9 mouse cellular contexts compared by ENCODE assay signal in the genomic region with DNA sequence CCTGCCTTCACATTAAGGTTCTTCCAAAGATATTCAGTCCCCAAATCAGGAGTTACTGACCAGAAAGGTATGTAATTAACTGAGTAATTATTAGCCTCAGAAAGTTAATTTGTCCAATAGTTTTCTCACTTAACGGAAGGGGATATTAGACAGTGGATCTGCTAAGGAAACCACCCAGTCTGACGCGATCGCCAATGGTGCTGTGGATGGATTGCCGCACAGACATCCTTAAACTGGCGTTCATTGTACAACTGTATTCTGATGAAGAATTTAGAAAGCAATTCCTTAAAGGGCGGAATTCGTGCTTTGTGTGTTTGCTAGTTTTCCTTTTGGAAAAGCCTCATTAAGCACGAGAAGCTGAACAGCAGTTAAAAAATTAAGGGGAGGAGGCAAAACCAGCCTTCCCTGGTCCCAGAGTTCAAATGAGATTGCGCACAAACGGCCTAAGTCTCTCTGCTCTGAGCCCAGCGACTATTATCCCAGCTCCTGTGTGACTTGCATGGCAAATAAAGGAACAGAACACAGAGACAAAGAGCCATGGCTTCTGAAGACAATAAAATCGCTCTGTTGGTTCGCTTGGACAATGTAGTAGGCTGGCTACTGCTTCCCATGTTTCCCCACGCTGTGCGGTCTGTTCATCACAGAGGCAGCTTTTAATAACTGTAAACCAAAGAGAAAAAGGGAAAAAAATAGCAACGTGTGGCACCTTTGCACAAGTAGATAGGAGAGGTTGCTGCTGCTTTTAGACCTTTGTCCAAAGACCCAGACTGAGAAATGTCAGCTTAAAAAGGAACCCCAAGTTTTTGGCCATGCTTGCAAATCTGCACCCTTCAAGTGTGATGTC.
DNase-seq lines count a peak whose midpoint lies in the region; ATAC-seq and TF ChIP-seq lines count a peak whose summit lies in the region.
"Had no signal": no experiment of that assay in that cellular context is flagged by ENCODE, and none has a peak within 500 bp of the region (broad histone marks: within the 10 kb centered on the region; RNA-seq: fewer than 3 reads in every experiment).

No protein-coding gene starts in this region.

- H3K4me3 ChIP-seq in neural tube, embryonic 11.5 days (ENCODE audit: low read depth, low read length) = no peak overlapping the region
- no peak overlapping the region for H3K4me3 ChIP-seq in forebrain, embryonic 11.5 days (ENCODE audit: low read depth, low read length)
- H3K4me3 ChIP-seq in hindbrain, postnatal 0 days (ENCODE audit: low read length) = no peak overlapping the region
- H3K4me3 ChIP-seq in neural tube, embryonic 12.5 days = no peak overlapping the region

- H3K4me2 ChIP-seq in neural tube, embryonic 11.5 days (ENCODE audit: low read depth) = no peak overlapping the region
- H3K4me2 ChIP-seq in forebrain, embryonic 11.5 days (ENCODE audit: low read depth, low read length, severe bottlenecking) = peak overlapping the region; percentile 12; the same call in 1 of the 2 replicates
- peak overlapping the region; percentile 11; the same call in 1 of the 2 replicates for H3K4me2 ChIP-seq in hindbrain, postnatal 0 days (ENCODE audit: low read depth, low read length)
- H3K4me2 ChIP-seq in neural tube, embryonic 12.5 days (replicated peaks) = peak overlapping the region; percentile 14; the same call in 1 of the 2 replicates

- TF ChIP-seq CTCF in hindbrain, postnatal 0 days (IDR thresholded peaks at IDR 0.05; ENCODE audit: low read depth) = no peak

- no peaks in the 10 kb centered on the region for H3K27me3 ChIP-seq in neural tube, embryonic 11.5 days (ENCODE audit: control insufficient read depth, insufficient read depth, low read length)
- H3K27me3 ChIP-seq in forebrain, embryonic 11.5 days (ENCODE audit: control insufficient read depth, insufficient read depth, low read length) = 0 out of 2 replicates have a peak, but pooled peaks cover 2% of the 10 kb centered on the region
- no peaks in the 10 kb centered on the region for H3K27me3 ChIP-seq in hindbrain, postnatal 0 days (ENCODE audit: insufficient read depth, low read length)
- no peaks in the 10 kb centered on the region for H3K27me3 ChIP-seq in neural tube, embryonic 12.5 days (replicated peaks)

- H3K4me1 ChIP-seq in neural tube, embryonic 11.5 days (ENCODE audit: control insufficient read depth, insufficient read depth, low read length) = no peaks in the 10 kb centered on the region
- H3K4me1 ChIP-seq in forebrain, embryonic 11.5 days (replicated peaks; ENCODE audit: control insufficient read depth, insufficient read depth, low read length) = peaks cover 5% of the 10 kb centered on the region; the same call in 1 of the 2 replicates
- H3K4me1 ChIP-seq in hindbrain, postnatal 0 days (ENCODE audit: insufficient read depth, low read length) = no peaks in the 10 kb centered on the region
- peaks cover 8% of the 10 kb centered on the region; the same call in 1 of the 2 replicates for H3K4me1 ChIP-seq in neural tube, embryonic 12.5 days

- peak overlapping the region; percentile 11; the same call in 1 of the 2 replicates for H3K27ac ChIP-seq in neural tube, embryonic 11.5 days (ENCODE audit: low read depth, low read length)
- H3K27ac ChIP-seq in forebrain, embryonic 11.5 days (ENCODE audit: low read depth, low read length) = peak overlapping the region; percentile 42; the same call in 1 of the 2 replicates
- H3K27ac ChIP-seq in hindbrain, postnatal 0 days = peak overlapping the region; percentile 62
- H3K27ac ChIP-seq in neural tube, embryonic 12.5 days = no peak overlapping the region
- H3K27ac ChIP-seq: liver, embryonic 14.5 days had no signal

- DNase-seq in neural tube, embryonic 11.5 days (ENCODE audit: low spot score) = peak; percentile 72
- DNase-seq in neural tube, embryonic 10.5 days (ENCODE audit: extremely low spot score, low spot score) = no peak
- DNase-seq in forebrain, embryonic 11.5 days (ENCODE audit: low spot score) = peak; percentile 60
- peak; percentile 68 for DNase-seq in hindbrain, postnatal 0 days (ENCODE audit: low spot score)
- DNase-seq in spleen, postnatal 4 days (ENCODE audit: low spot score in 2 of 2) = no peak
- no peak for DNase-seq in spleen, adult 18-20 months
- no peak for DNase-seq in lung, postnatal 4 days

- WGBS in neural tube, embryonic 11.5 days = 60% methylated on average over 17 of the region's 17 CpGs
- 42% methylated on average over 17 of the region's 17 CpGs for WGBS in forebrain, embryonic 11.5 days
- WGBS in hindbrain, postnatal 0 days = 34% methylated on average over 17 of the region's 17 CpGs
- 44% methylated on average over 17 of the region's 17 CpGs for WGBS in neural tube, embryonic 12.5 days

- no peaks in the 10 kb centered on the region for H3K9me3 ChIP-seq in neural tube, embryonic 11.5 days (ENCODE audit: control insufficient read depth, low read length)
- no peaks in the 10 kb centered on the region for H3K9me3 ChIP-seq in forebrain, embryonic 11.5 days (ENCODE audit: control insufficient read depth, low read length)
- H3K9me3 ChIP-seq in hindbrain, postnatal 0 days (ENCODE audit: low read length) = no peaks in the 10 kb centered on the region
- no peaks in the 10 kb centered on the region for H3K9me3 ChIP-seq in neural tube, embryonic 12.5 days

- no peak overlapping the region for H3K9ac ChIP-seq in neural tube, embryonic 11.5 days (ENCODE audit: low read length)
- no peak overlapping the region for H3K9ac ChIP-seq in forebrain, embryonic 11.5 days (ENCODE audit: low read length)
- H3K9ac ChIP-seq in hindbrain, postnatal 0 days (replicated peaks; ENCODE audit: low read length) = no peak overlapping the region
- H3K9ac ChIP-seq in neural tube, embryonic 12.5 days = no peak overlapping the region
- H3K9ac ChIP-seq: liver, embryonic 14.5 days had no signal

- H3K36me3 ChIP-seq in neural tube, embryonic 11.5 days (ENCODE audit: control insufficient read depth, insufficient read depth, low read length) = no peaks in the 10 kb centered on the region
- no peaks in the 10 kb centered on the region for H3K36me3 ChIP-seq in forebrain, embryonic 11.5 days (ENCODE audit: control insufficient read depth, insufficient read depth, low read length)
- no peaks in the 10 kb centered on the region for H3K36me3 ChIP-seq in hindbrain, postnatal 0 days (ENCODE audit: insufficient read depth, low read length)
- no peaks in the 10 kb centered on the region for H3K36me3 ChIP-seq in neural tube, embryonic 12.5 days

- ATAC-seq in neural tube, embryonic 11.5 days (ENCODE audit: insufficient read depth, low FRiP score, low TSS enrichment) = peak; percentile 92
- peak; percentile 89 for ATAC-seq in forebrain, embryonic 11.5 days (replicated peaks; ENCODE audit: low FRiP score)
- ATAC-seq in hindbrain, postnatal 0 days = peak; percentile 93
- ATAC-seq in neural tube, embryonic 12.5 days (ENCODE audit: low FRiP score, low read depth) = peak; percentile 90

Comparison
In these comparisons a context has a peak if more than half of its experiments do, and no peak if none do; other contexts are left out.
1. DNase-seq: peak in neural tube, embryonic 11.5 days (single experiment), forebrain, embryonic 11.5 days (single experiment) and hindbrain, postnatal 0 days (single experiment); none in neural tube, embryonic 10.5 days (single experiment), spleen, postnatal 4 days (0 of 2), spleen, adult 18-20 months (0 of 2) and lung, postnatal 4 days (0 of 2).
2. Peak in every context shown above with its lines, with median percentiles within 50 percentile points of each other: ATAC-seq.